Mouse (Mus musculus) neural tube, embryonic 15.5 days (tissue): ENCODE results near the gene Rrp12. TPM values are rescaled to one million over a fixed set of nuclear protein-coding genes. Genes with fewer than 3 reads are reported as not detected.
"Not testable (repeated sequence)": the region's sequence is repeated elsewhere in the genome, so short reads cannot be mapped to it uniquely, and the experiment has no call there.

Experiments
- ATAC-seq: fragments of 200-750 bp; cut with Nextera tagmentation; 2 replicates; pipeline ENCODE4 v1.8.0; 2017; ENCODE audit warnings: mild to moderate bottlenecking, moderate TSS enrichment, moderate library complexity; ENCODE audit not compliant: low FRiP score
- H3K27ac ChIP-seq: fragments of 300-500 bp; sonication (generic); replicated peaks from 2 replicates; pipeline ENCODE4 v1.5.1; 2015; ENCODE audit warnings: mild to moderate bottlenecking, inconsistent platforms
- H3K27me3 ChIP-seq: fragments of 300-500 bp; sonication (generic); replicated peaks from 2 replicates; pipeline ENCODE4 v1.6.1; 2015; ENCODE audit warnings: inconsistent platforms
- H3K36me3 ChIP-seq: fragments of 300-500 bp; sonication (generic); 2 replicates; pipeline ENCODE4 v1.6.1; 2015; ENCODE audit warnings: inconsistent platforms
- H3K4me1 ChIP-seq: fragments of 300-500 bp; sonication (generic); 2 replicates; pipeline ENCODE4 v1.6.1; 2015; ENCODE audit warnings: inconsistent platforms
- H3K4me2 ChIP-seq: fragments of 300-500 bp; sonication (generic); 2 replicates; pipeline ENCODE4 v1.6.1; 2015; ENCODE audit warnings: inconsistent platforms, mild to moderate bottlenecking, moderate library complexity
- H3K4me3 ChIP-seq: fragments of 300-500 bp; sonication (generic); replicated peaks from 2 replicates; pipeline ENCODE4 v1.5.1; 2015; ENCODE audit warnings: mild to moderate bottlenecking, inconsistent platforms
- H3K9ac ChIP-seq: fragments of 300-500 bp; sonication (generic); replicated peaks from 2 replicates; pipeline ENCODE4 v1.6.1; 2015; ENCODE audit warnings: mild to moderate bottlenecking, inconsistent platforms
- H3K9me3 ChIP-seq: fragments of 300-500 bp; sonication (generic); replicated peaks from 2 replicates; pipeline ENCODE4 v1.6.1; 2016; ENCODE audit warnings: inconsistent platforms
- WGBS: fragments of 180-500 bp; shearing (Covaris S2); methylation state at CpG from one replicate; pipeline ENCODE4 v1.1.7; 2015; ENCODE audit warnings: mixed read lengths; 5-methylcytosine and 5-hydroxymethylcytosine counted together
- polyA plus RNA-seq: library from polyadenylated mRNA; unstranded; fragments of >200 nt; fragmentation: Nextera tagmentation; extraction: Ambion mirVana; gene quantifications from 2 replicates; pipeline ENCODE4 v1.2.1, GENCODE M21; 2015

The Rrp12 gene
- polyA plus RNA-seq, 1 experiment from 2014 or later = 17.9 TPM

DNA sequence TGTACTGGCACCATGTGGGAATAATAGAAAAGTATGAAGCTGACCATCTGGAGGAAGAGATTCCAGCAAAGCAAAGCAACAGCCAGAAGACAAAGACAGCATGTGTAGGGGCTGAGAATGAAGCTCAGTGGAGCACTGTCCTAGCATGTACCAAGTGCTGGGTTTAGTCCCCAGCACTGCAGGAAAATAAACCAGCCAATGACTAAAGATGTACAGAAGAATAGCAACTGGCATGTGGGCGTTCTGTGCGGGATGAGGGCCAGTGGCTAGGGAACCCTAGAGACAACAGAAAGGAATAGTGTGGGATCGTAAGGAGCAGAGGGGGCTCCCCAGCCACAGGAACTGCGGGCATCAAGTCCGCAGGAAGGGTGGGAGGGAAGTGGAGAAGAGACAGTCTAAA, 26.7 kb downstream of the Rrp12 start:
- Histone ChIP-seq H3K9ac (no peak overlapping the region), H3K4me1 (no peaks in the 10 kb centered on the region), H3K9me3 (no peaks in the 10 kb centered on the region), H3K4me2 (no peak overlapping the region), H3K4me3 (no peak overlapping the region), H3K27me3 (no peaks in the 10 kb centered on the region), H3K27ac (no peak overlapping the region), H3K36me3 (peaks cover 87% of the 10 kb centered on the region)
- no peak for ATAC-seq
- 95% methylated on average over 5 of the region's 5 CpGs for WGBS

DNA sequence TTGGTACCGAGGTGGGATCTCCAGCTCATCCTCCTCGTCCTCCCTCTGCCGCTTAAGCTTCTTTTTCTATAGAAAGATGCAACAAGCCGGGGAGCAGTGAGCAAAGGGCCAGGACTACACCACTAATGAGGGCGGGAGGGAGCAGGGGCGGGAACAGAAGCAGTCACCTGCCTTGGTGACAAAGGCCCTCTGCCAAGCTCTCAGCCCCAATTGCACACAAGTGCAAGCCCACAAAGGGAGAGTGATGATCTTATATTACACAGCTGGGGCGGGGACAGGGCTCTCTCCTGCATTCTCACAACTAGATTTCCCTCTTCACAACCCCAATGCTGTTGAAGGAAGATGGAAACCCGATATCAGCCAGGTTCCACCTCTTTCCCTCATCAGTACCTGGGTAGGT, 29.3 kb downstream of the Rrp12 start:
- Histone ChIP-seq H3K4me2 (no peak overlapping the region), H3K9me3 (no peaks in the 10 kb centered on the region), H3K4me3 (no peak overlapping the region), H3K36me3 (peaks cover 89% of the 10 kb centered on the region), H3K9ac (no peak overlapping the region), H3K4me1 (no peaks in the 10 kb centered on the region), H3K27ac (no peak overlapping the region), H3K27me3 (no peaks in the 10 kb centered on the region)
- ATAC-seq = no peak
- 87% methylated on average over 8 of the region's 8 CpGs for WGBS

DNA sequence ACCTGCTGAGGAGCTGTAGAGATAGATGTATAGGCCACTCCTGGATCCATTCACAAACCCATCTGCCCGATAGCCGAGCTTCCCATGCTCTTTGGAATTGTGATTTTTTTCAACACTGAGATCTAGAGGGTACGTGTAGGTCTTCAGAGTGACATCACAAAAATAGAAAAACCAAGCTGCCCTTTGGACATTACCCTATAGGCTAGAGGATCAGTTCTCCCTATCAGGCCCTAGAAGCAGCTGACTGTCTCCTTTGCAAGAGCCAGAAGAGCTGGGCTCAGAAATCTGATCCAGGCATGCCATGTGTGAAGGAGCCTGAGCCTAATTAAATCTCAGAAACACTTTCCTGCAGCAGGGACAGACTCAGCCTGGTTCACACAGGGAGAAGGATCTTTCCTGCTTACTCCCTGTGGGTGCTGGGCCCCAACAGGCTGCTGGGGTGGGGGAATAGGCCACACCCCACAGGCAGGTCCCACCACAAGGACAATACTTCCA, 38.1 kb downstream of the Rrp12 start:
- Histone ChIP-seq H3K9ac (no peak overlapping the region), H3K4me1 (no peaks in the 10 kb centered on the region), H3K9me3 (no peaks in the 10 kb centered on the region), H3K27me3 (no peaks in the 10 kb centered on the region), H3K36me3 (peaks cover 14% of the 10 kb centered on the region), H3K4me2 (no peak overlapping the region), H3K27ac (no peak overlapping the region), H3K4me3 (no peak overlapping the region)
- no peak for ATAC-seq
- 89% methylated on average over 3 of the region's 3 CpGs for WGBS

DNA sequence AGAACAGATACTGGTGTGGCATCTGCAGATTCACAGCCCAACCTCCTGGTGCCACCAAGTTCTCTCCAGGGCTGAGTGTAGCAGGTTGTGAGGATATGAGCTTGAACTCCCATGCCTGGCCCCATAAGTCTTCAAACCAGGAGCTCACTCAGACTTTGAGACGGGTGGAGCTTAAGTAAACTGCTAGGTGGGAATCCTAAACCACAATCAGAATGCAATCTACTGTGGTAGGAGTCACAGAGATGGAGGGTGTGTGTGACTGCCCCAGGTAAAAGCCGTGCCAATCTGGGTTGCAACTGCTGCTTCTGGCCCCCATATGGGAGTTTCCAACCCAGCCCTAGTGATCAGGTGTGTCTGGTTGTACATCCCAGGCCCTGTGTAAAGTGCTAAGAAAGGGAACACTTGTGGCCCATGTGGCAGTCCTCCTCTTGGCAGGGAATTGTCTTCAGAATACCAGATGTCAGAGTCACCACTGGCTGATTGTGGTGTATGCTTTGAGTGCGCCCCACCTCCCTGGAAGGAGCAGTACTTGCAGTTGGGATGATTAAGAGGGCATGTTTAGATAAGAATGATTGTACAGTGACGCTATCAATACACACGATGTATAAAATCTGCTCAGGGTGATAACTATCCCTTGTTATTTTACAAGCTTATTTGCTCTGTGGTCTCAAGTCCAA, 38.7 kb downstream of the Rrp12 start:
- WGBS = 90% methylated on average over 5 of the region's 5 CpGs

DNA sequence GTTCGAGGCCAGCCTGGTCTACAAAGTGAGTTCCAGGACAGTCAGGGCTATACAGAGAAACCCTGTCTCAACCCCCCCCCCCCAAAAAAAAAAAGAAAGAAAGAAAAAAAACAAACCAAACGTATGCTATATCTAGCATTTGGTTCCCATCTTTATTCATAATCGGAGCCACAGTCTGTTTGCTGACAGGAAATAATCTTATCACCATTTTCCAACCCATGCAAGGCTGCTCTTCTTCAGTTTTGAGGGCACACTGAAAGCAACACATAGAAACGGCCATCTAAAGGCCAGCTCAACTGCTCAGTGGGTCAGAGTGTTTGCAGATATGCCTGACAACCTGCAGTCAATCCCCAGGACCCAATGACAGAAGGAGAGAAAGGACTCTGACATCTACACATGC, 43.5 kb downstream of the Rrp12 start:
- no peak for ATAC-seq
- no peaks in the 10 kb centered on the region for H3K9me3 ChIP-seq
- no peak overlapping the region for H3K4me3 ChIP-seq
- peaks cover 21% of the 10 kb centered on the region for H3K4me1 ChIP-seq
- no peaks in the 10 kb centered on the region for H3K36me3 ChIP-seq
- H3K27ac ChIP-seq = no peak overlapping the region
- 90% methylated on average over 4 of the region's 4 CpGs for WGBS
- H3K4me2 ChIP-seq = no peak overlapping the region
- no peaks in the 10 kb centered on the region for H3K27me3 ChIP-seq
- H3K9ac ChIP-seq = no peak overlapping the region

More for the DNA sequence above, 38.7 kb downstream of the Rrp12 start:
- ATAC-seq = no peak
- H3K36me3 ChIP-seq = peaks cover 7% of the 10 kb centered on the region
- H3K9ac ChIP-seq = no peak overlapping the region
- no peak overlapping the region for H3K4me3 ChIP-seq
- no peaks in the 10 kb centered on the region for H3K27me3 ChIP-seq
- no peak overlapping the region for H3K4me2 ChIP-seq
- no peak overlapping the region for H3K27ac ChIP-seq
- no peaks in the 10 kb centered on the region for H3K9me3 ChIP-seq
- no peaks in the 10 kb centered on the region for H3K4me1 ChIP-seq

DNA sequence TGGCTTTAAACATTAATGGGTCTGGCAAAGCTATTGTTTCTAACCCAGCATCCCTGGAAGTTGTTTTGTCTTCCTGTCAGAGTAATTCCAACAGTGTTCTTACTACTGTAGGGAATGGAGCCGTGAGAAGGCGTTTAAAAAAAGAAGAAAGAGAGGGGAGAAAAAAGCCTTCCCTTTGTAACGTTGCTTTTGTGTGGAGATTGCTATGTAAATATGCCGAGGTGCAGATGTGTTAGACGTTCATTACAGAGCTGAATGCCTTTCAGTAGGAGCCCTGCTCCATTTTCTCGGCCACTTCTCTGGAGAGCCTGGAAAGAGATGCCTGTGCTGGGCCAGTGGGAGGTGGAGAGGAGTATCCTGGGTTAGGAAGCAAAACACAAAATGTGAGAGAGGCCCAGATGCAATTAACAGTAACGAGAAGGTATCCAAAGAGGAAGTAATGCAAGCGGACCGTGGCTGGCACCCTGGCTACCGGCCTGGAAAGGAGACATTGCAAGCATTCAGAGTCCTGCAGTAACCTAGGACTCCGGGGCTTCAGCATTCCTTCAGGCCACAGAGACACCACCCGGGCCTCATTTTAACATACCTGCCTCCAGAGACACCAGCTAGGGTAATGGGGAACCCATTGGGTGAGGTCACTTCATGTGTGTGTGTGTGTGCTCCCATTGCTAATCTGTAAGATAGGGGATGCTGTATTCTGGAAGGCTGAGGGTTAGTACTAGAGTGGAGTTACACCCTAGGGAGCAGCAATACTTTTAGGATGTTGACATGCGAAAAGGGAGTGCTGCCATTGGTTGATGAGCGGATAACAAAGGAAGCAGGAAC, 45.0 kb downstream of the Rrp12 start:
- 11% methylated on average over 14 of the region's 14 CpGs for WGBS
- no peak overlapping the region for H3K4me3 ChIP-seq

DNA sequence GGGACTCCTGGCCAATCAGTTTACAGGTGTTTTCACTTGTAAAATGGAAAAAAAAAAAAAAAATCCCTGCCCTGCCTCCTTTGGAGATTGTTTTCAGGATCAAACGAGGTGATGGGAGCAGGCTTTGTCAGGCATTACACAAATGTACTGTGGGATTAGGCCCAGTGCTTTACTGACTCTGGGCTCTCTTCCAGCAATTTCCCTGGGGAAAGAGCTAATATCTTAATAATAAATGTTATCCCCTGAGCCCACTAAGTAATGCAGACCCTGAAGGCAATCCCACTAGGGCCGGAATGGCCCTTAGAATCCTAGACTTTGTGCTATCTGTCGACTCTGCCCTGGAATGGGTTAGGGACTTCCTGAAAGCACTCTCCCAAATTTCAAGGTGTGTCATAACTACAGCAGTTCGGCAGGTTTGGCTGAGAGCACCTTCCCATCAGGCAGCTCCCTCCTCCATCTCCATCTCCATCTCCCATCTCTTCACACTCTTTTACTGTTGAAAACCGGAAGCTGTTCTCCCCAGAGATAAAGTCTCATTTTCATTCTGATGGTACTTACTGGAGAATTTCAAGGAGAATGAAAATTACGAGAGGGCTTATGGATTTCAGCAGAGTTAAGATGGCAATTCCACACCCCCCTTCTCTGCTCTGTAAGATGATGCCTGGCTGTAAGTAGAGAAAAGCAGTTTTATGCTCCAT, 45.8 kb downstream of the Rrp12 start:
- Histone ChIP-seq H3K27ac (peak overlapping the region; percentile 84), H3K4me2 (peak overlapping the region; percentile 37), H3K27me3 (no peaks in the 10 kb centered on the region), H3K4me1 (peaks cover 38% of the 10 kb centered on the region), H3K9me3 (no peaks in the 10 kb centered on the region), H3K9ac (0 out of 2 replicates have a peak overlapping the region, but pooled peaks have one; percentile 2), H3K36me3 (no peaks in the 10 kb centered on the region), H3K4me3 (no peak overlapping the region)
- WGBS = 15% methylated on average over 6 of the region's 6 CpGs
- ATAC-seq = no peak

More for the DNA sequence above, 45.0 kb downstream of the Rrp12 start:
- no peaks in the 10 kb centered on the region for H3K36me3 ChIP-seq
- no peaks in the 10 kb centered on the region for H3K27me3 ChIP-seq
- H3K9me3 ChIP-seq = no peaks in the 10 kb centered on the region
- peak overlapping the region; percentile 84 for H3K27ac ChIP-seq
- peaks cover 33% of the 10 kb centered on the region for H3K4me1 ChIP-seq
- no peak for ATAC-seq
- H3K9ac ChIP-seq = peak overlapping the region; percentile 2; the same call in 1 of the 2 replicates
- H3K4me2 ChIP-seq = peak overlapping the region; percentile 37

DNA sequence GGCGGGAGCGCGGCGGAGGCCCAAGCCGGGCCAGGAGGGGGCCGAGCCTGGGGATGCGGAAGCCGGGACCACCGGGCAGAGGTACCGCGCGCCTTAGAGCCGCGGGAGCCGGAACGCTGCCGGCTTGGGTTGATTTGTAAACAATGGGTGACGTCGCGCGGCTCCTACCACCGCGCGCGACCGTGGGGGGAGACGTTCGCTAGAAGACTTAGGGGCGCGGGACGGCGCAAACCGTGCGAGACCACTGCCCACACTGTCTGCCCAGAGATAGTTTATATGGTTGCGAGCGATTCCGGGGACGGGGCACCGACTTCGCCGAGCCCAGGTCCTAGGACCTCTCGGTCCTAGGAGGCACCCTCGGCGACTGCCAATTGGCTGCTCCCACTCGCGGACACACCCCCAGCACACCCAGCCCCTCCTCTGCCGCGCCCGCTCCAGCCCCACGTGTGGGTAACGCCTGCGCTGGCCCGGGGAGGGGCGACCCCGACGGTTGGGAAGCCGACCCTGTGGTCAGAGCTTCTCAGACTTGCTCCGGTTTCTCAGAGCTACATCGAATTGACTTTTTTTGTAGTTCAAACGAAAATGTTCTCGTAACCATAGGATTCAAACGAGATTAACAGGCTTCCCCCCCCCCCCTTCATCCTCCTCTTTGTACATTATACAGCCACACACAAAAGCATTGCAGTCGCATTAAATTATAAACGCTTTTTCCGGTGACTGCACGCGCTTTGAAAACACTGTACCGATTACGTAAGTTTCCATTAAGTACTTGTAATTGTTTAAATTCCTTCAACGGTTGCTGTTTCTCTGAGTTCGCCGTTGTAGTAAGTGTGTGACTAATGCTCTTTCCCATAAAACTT, 47.8 kb downstream of the Rrp12 start, which contains the start of gene Frat2:
TSS of gene Frat2 (minus strand) at position 141 of the 860 bp plus-strand sequence.
- H3K27me3 ChIP-seq = no peaks in the 10 kb centered on the region
- peak within 1 kb of the TSS; percentile 97 for H3K27ac ChIP-seq
- no peaks in the 10 kb centered on the region for H3K9me3 ChIP-seq
- H3K4me2 ChIP-seq = peak within 1 kb of the TSS; percentile 89
- peaks cover 41% of the 10 kb centered on the region for H3K4me1 ChIP-seq
- H3K9ac ChIP-seq = peak within 1 kb of the TSS; percentile 72
- peak; percentile 95 for ATAC-seq
- H3K4me3 ChIP-seq = peak within 1 kb of the TSS; percentile 82
- no peaks in the 10 kb centered on the region for H3K36me3 ChIP-seq
- WGBS = under 1% methylated on average over 72 of the region's 72 CpGs

DNA sequence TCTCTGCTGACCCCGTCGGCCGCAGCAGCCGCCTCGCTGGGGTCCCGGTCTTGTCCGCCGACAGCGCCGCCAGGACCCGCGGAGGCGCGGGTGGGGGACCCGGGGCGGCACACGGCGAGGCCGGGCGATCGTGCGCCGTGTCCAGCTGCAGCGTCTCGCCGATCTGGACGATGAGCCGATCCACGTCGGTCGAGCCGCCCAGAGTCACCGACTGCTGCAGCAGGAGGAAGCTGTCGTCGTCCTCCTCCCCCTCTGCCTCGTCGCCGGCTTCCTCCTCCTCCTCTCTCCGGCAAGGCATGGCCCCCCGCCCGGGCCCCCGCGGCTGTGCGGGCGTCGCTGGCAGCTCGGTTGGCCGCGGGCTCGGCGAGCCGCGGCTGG, 48.4 kb downstream of the Rrp12 start:
- peak; percentile 70 for ATAC-seq
- peak overlapping the region; percentile 82 for H3K4me3 ChIP-seq
- H3K27ac ChIP-seq = peak overlapping the region; percentile 97
- H3K9me3 ChIP-seq, H3K27me3 ChIP-seq, H3K36me3 ChIP-seq: not testable (repeated sequence)
- peaks cover 41% of the 10 kb centered on the region for H3K4me1 ChIP-seq
- under 1% methylated on average over 50 of the region's 53 CpGs for WGBS
- peak overlapping the region; percentile 89 for H3K4me2 ChIP-seq
- H3K9ac ChIP-seq = peak overlapping the region; percentile 72

DNA sequence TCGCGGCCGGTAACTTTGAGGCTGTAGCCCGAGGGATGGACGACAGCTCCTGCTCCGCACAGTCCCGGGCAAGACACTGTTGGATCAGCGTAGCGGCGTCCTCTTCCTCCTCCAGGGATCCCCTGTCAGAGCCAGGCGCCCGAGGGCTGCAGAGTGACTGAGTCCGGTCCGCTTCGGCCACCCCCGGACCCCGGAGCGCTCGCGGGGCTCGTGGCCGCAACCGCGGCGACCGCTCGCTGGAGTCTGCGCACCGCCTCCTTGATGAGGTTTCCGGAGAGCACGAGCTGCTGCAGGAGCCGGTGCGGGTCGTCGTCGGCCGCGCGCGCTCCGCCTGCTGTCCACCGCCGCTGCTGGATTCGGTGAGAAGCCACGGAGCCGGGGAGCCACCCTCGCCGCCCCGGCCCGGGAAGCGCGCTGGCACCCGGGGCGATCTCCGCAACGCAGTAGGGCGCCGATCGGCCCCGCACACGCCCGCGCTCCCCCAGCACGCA, 48.8 kb downstream of the Rrp12 start:
- Histone ChIP-seq H3K9ac (peak overlapping the region; percentile 72), H3K4me1 (peaks cover 41% of the 10 kb centered on the region), H3K4me3 (peak overlapping the region; percentile 82), H3K27ac (peak overlapping the region; percentile 97), H3K36me3 (no peaks in the 10 kb centered on the region), H3K27me3 (no peaks in the 10 kb centered on the region), H3K4me2 (peak overlapping the region; percentile 89), H3K9me3 (no peaks in the 10 kb centered on the region)
- ATAC-seq = peak; percentile 27
- WGBS = under 1% methylated on average over 63 of the region's 64 CpGs
